Mouse (Mus musculus): ENCODE results near the gene Poc1a. TPM values are rescaled to one million over a fixed set of nuclear protein-coding genes. Genes with fewer than 3 reads are reported as not detected.
A peak's percentile ranks its signal among the peaks of the same experiment; 100 is the strongest.

The Poc1a gene
- total and polyA plus RNA-seq, 2 experiments from 2014 or later, result 12.3 to 13.6 TPM

DNA sequence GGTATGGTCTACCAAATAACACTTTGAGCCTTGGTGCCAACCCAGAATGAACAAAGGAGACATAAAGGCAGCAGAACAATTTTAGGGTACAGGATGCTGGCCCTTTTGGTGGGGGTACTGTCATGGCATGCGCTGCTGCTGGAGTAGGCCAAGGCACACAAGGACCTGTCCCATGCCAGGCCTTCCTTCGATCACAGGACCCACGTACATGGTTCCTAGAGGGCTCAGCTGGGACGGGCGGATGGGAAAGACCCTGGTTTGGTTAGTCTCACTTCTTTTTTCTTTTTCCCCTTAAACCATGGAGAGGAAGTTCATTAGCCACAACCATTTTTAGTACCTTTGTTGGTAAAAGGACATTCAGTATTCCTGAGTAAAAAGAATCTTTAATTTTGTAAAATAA is 27.3 kb downstream of the Poc1a start:
- H3K4me3 ChIP-seq (ENCODE audit: low read depth, low read length), result no peak overlapping the region

DNA sequence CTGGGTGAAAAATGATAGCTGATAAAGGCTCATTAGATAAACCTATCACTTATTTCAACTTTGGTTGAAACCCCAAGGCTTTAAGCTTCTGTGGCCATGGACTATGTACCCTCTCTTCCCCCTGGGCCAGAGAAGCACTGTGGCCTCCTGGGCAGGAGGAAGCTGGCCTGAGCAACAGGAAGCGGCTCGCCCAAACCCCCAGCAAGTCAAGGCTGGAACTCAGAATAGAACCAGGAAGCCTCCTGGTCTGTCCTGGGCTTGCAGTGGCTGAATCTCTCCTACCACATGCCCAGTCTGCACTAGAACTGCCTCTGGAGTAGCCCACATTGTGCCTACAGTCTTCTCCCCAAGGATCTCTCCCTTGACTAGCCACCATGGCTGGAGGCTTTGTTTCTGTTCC is 27.7 kb downstream of the Poc1a start:
- TF ChIP-seq CTCF (IDR thresholded peaks at IDR 0.05; ENCODE audit: low read depth) (no peak), EP300 (IDR thresholded peaks at IDR 0.05; ENCODE audit: low read depth) (no peak)
- H3K4me1 ChIP-seq (ENCODE audit: control insufficient read depth, insufficient read depth), result peaks cover 10% of the 10 kb centered on the region
- no peaks in the 10 kb centered on the region for H3K9me3 ChIP-seq (replicated peaks; ENCODE audit: control insufficient read depth, low read length)
- peaks cover 3% of the 10 kb centered on the region; the same call in 1 of the 2 replicates for H3K36me3 ChIP-seq (replicated peaks; ENCODE audit: control insufficient read depth, insufficient read depth, low read length)
- H3K27ac ChIP-seq (ENCODE audit: low read depth), result peak overlapping the region; percentile 67
- no peak overlapping the region for H3K9ac ChIP-seq (replicated peaks; ENCODE audit: low read depth, low read length)
- ATAC-seq (ENCODE audit: insufficient read depth, low read depth) (no peak), DNase-seq (ENCODE audit: low spot score) (no peak)
- 49% methylated on average over 2 of the region's 2 CpGs for WGBS
- no peak overlapping the region for H3K4me2 ChIP-seq (ENCODE audit: low read depth, low read length)
- no peak overlapping the region for H3K4me3 ChIP-seq (ENCODE audit: low read depth, low read length)
- no peaks in the 10 kb centered on the region for H3K27me3 ChIP-seq (ENCODE audit: control insufficient read depth, insufficient read depth, low read length)

More for the DNA sequence above, 27.3 kb downstream of the Poc1a start:
- ATAC-seq (ENCODE audit: insufficient read depth, low read depth) (no peak), DNase-seq (ENCODE audit: low spot score) (no peak)
- H3K27me3 ChIP-seq (ENCODE audit: control insufficient read depth, insufficient read depth, low read length), result no peaks in the 10 kb centered on the region
- H3K9me3 ChIP-seq (replicated peaks; ENCODE audit: control insufficient read depth, low read length), result no peaks in the 10 kb centered on the region
- peaks cover 3% of the 10 kb centered on the region; the same call in 1 of the 2 replicates for H3K36me3 ChIP-seq (replicated peaks; ENCODE audit: control insufficient read depth, insufficient read depth, low read length)
- 87% methylated on average over 5 of the region's 5 CpGs for WGBS
- H3K9ac ChIP-seq (replicated peaks; ENCODE audit: low read depth, low read length), result no peak overlapping the region
- H3K4me1 ChIP-seq (ENCODE audit: control insufficient read depth, insufficient read depth), result peaks cover 14% of the 10 kb centered on the region
- no peak overlapping the region for H3K27ac ChIP-seq (ENCODE audit: low read depth)
- TF ChIP-seq EP300 (IDR thresholded peaks at IDR 0.05; ENCODE audit: low read depth) (no peak), CTCF (IDR thresholded peaks at IDR 0.05; ENCODE audit: low read depth) (no peak)
- H3K4me2 ChIP-seq (ENCODE audit: low read depth, low read length), result no peak overlapping the region

DNA sequence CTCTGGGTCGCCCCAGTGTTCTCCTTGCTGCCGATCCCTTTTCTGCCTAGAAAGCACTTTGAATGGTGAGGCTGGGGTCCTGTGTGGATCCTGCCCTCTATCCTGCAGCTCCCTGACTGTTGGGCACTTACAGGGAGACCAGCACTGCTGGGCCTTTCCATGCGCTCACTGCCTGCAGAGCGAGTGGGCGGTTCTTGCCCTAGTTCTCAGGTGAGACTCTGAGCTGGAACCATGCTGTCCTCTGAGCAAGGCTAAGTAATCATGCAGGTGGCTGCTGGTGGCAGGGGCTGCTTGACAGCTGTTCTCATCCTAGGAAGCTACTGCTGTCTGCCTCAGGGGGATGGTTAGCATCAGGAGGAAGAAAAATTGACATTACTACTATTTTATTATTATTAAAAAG is 28.1 kb downstream of the Poc1a start:
- DNase-seq (ENCODE audit: low spot score) (no peak), ATAC-seq (ENCODE audit: insufficient read depth, low read depth) (no peak)
- peaks cover 3% of the 10 kb centered on the region; the same call in 1 of the 2 replicates for H3K36me3 ChIP-seq (replicated peaks; ENCODE audit: control insufficient read depth, insufficient read depth, low read length)
- peaks cover 10% of the 10 kb centered on the region for H3K4me1 ChIP-seq (ENCODE audit: control insufficient read depth, insufficient read depth)
- WGBS, result 89% methylated on average over 5 of the region's 5 CpGs
- no peak overlapping the region for H3K4me3 ChIP-seq (ENCODE audit: low read depth, low read length)
- H3K9me3 ChIP-seq (replicated peaks; ENCODE audit: control insufficient read depth, low read length), result no peaks in the 10 kb centered on the region
- no peak overlapping the region for H3K9ac ChIP-seq (replicated peaks; ENCODE audit: low read depth, low read length)
- H3K27me3 ChIP-seq (ENCODE audit: control insufficient read depth, insufficient read depth, low read length), result no peaks in the 10 kb centered on the region
- peak overlapping the region; percentile 67 for H3K27ac ChIP-seq (ENCODE audit: low read depth)
- no peak overlapping the region for H3K4me2 ChIP-seq (ENCODE audit: low read depth, low read length)
- TF ChIP-seq EP300 (IDR thresholded peaks at IDR 0.05; ENCODE audit: low read depth), result no peak
- TF ChIP-seq CTCF (IDR thresholded peaks at IDR 0.05; ENCODE audit: low read depth), result no peak

DNA sequence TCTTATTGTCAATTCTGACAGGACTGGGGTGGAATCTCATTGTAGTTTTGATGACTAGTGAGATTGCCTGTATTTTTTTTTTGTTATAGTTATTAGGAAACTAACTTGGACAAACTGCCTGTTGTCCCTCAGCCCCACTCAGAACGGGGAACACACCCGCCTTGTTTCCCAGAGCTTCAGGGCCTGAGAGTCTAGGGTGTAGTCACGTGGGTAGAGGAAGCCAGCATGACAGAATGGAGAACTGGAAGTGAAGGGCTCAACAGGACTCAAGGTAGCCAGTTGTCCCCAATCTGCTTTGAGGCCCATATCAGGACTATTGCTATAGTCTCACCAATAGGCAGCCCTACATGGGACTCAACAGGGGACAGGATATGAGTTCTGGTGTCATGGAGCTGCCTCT is 29.0 kb downstream of the Poc1a start:
- Histone ChIP-seq H3K36me3 (replicated peaks; ENCODE audit: control insufficient read depth, insufficient read depth, low read length) (peaks cover 3% of the 10 kb centered on the region; the same call in 1 of the 2 replicates), H3K4me2 (ENCODE audit: low read depth, low read length) (no peak overlapping the region), H3K27ac (ENCODE audit: low read depth) (no peak overlapping the region), H3K9ac (replicated peaks; ENCODE audit: low read depth, low read length) (no peak overlapping the region), H3K27me3 (ENCODE audit: control insufficient read depth, insufficient read depth, low read length) (no peaks in the 10 kb centered on the region), H3K4me1 (ENCODE audit: control insufficient read depth, insufficient read depth) (peaks cover 10% of the 10 kb centered on the region), H3K4me3 (ENCODE audit: low read depth, low read length) (no peak overlapping the region), H3K9me3 (replicated peaks; ENCODE audit: control insufficient read depth, low read length) (no peaks in the 10 kb centered on the region)
- TF ChIP-seq EP300 (IDR thresholded peaks at IDR 0.05; ENCODE audit: low read depth), result no peak
- TF ChIP-seq CTCF (IDR thresholded peaks at IDR 0.05; ENCODE audit: low read depth), result no peak
- 73% methylated on average over 3 of the region's 3 CpGs for WGBS
- ATAC-seq (ENCODE audit: insufficient read depth, low read depth) (no peak), DNase-seq (ENCODE audit: low spot score) (no peak)

DNA sequence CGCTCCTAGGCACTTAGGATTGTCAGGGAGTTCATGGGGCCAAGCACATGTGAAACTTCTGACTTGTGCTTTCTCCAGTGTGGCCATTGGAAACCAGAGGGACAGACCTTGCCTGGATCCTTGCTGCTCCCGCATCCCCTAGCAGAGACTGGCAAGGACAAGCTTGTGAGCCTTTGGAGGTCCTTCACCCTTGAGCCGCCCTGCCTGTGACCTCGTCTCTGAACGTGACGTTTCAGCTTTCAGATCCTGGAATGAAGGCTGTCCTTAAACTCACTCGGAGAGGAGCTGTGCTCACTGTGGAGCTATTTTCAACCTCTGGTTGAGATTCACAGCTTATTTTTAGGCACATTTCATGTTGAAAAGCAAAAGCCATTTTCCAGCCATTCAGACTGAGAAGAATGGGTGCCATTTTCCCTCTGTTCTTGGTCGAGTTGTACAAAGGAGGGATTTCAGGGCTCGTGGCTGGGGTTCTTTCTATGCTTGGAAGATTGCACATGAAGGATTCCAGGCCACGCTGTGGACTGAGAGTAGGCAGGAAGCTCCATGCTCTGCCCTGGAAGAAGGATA is 30.8 kb downstream of the Poc1a start:
- Histone ChIP-seq H3K36me3 (replicated peaks; ENCODE audit: control insufficient read depth, insufficient read depth, low read length) (peaks cover 3% of the 10 kb centered on the region; the same call in 1 of the 2 replicates), H3K9me3 (replicated peaks; ENCODE audit: control insufficient read depth, low read length) (no peaks in the 10 kb centered on the region), H3K27me3 (ENCODE audit: control insufficient read depth, insufficient read depth, low read length) (no peaks in the 10 kb centered on the region), H3K4me2 (ENCODE audit: low read depth, low read length) (no peak overlapping the region), H3K27ac (ENCODE audit: low read depth) (peak overlapping the region; percentile 74), H3K9ac (replicated peaks; ENCODE audit: low read depth, low read length) (no peak overlapping the region; the same call in 1 of the 2 replicates), H3K4me1 (ENCODE audit: control insufficient read depth, insufficient read depth) (peaks cover 10% of the 10 kb centered on the region), H3K4me3 (ENCODE audit: low read depth, low read length) (no peak overlapping the region)
- peak; percentile 67 for ATAC-seq (ENCODE audit: insufficient read depth, low read depth)
- 35% methylated on average over 10 of the region's 10 CpGs for WGBS
- peak; percentile 58 for DNase-seq (ENCODE audit: low spot score)
- TF ChIP-seq EP300 (IDR thresholded peaks at IDR 0.05; ENCODE audit: low read depth) (no peak), CTCF (IDR thresholded peaks at IDR 0.05; ENCODE audit: low read depth) (no peak)

DNA sequence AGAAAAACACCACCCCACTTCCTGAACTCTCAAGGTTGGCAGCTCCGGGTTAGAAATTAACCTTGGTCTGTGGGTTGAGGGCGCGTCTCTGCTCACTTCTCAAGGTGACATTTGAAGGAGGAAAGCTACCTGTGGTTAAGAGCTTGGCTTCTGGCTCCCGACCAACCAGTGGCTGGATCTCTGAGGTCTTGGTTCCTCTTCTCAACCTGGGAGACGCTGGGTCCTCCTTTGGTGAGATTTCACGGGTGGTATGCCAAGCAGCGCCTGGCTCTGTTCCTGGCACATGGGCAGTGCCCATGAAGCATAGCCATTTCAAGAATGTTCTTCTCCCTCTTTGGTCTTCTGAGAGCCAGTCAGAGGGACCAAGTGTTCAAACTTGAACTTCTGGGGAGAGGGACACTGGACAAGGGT is 32.1 kb downstream of the Poc1a start:
- H3K36me3 ChIP-seq (replicated peaks; ENCODE audit: control insufficient read depth, insufficient read depth, low read length), result peaks cover 3% of the 10 kb centered on the region; the same call in 1 of the 2 replicates
- no peak overlapping the region for H3K4me2 ChIP-seq (ENCODE audit: low read depth, low read length)
- H3K27me3 ChIP-seq (ENCODE audit: control insufficient read depth, insufficient read depth, low read length), result no peaks in the 10 kb centered on the region
- no peak overlapping the region for H3K4me3 ChIP-seq (ENCODE audit: low read depth, low read length)
- no peak overlapping the region for H3K9ac ChIP-seq (replicated peaks; ENCODE audit: low read depth, low read length)
- H3K4me1 ChIP-seq (ENCODE audit: control insufficient read depth, insufficient read depth), result peaks cover 10% of the 10 kb centered on the region
- DNase-seq (ENCODE audit: low spot score) (no peak), ATAC-seq (ENCODE audit: insufficient read depth, low read depth) (no peak)
- H3K9me3 ChIP-seq (replicated peaks; ENCODE audit: control insufficient read depth, low read length), result no peaks in the 10 kb centered on the region
- no peak overlapping the region for H3K27ac ChIP-seq (ENCODE audit: low read depth)
- TF ChIP-seq EP300 (IDR thresholded peaks at IDR 0.05; ENCODE audit: low read depth) (no peak), CTCF (IDR thresholded peaks at IDR 0.05; ENCODE audit: low read depth) (no peak)
- WGBS, result 78% methylated on average over 7 of the region's 7 CpGs
